8 mouse cellular contexts compared by ENCODE assay signal in the genomic region with DNA sequence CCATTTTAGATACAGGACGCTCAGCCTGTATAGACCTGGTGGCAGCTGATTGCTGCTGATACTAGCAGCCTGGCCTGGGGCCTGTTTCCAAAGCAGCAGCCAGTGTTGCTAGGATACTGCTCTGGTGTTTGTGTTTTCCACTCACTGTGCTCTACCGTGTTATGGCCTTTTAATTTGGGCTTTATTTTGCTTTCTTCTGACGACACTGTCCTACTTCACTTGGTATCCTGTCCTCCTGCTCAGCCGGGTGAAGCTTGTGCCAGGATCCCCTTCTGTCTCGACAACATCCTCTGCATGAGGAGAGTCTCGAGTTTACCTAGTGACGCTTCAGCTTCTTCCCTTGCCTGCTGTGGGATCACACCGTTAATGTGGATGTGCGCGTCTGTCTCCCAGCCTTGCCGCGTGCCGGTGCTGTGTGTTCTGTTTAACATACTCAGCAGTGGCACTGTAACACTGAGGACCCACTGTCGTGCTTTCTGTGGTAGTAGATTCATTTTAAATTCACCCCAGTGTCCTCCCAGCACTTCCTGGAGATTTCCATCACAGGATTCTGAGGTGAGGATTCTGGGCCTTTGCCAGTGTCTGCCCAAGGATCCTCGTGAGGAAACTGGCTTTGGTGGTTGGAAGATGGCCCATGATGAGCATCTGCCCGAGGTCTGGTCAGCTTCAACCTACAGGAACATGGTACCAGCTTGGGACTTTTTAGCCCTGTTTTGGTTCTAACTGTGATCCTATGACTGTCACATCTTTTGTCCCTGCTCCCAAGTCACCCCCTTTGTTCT. TPM values are rescaled to one million over a fixed set of nuclear protein-coding genes. Genes with fewer than 3 reads are reported as not detected.
A peak's percentile ranks its signal among the peaks of the same experiment; 100 is the strongest.
DNase-seq lines count a peak whose midpoint lies in the region; ATAC-seq lines count a peak whose summit lies in the region.

No protein-coding gene starts in this region.

- no peaks in the 10 kb centered on the region for H3K27me3 ChIP-seq in embryonic facial prominence, embryonic 14.5 days (replicated peaks; ENCODE audit: control insufficient read depth, insufficient read depth, low read length)
- no peaks in the 10 kb centered on the region for H3K27me3 ChIP-seq in embryonic facial prominence, embryonic 10.5 days (replicated peaks; ENCODE audit: low read depth, poor library complexity, severe bottlenecking)

- no peak overlapping the region for H3K4me2 ChIP-seq in embryonic facial prominence, embryonic 14.5 days (ENCODE audit: low read depth, low read length)

- peaks cover 32% of the 10 kb centered on the region for H3K36me3 ChIP-seq in embryonic facial prominence, embryonic 14.5 days (ENCODE audit: control insufficient read depth, insufficient read depth, low read length)
- H3K36me3 ChIP-seq in embryonic facial prominence, embryonic 10.5 days (replicated peaks), result peaks cover 56% of the 10 kb centered on the region

- no peak overlapping the region for H3K27ac ChIP-seq in embryonic facial prominence, embryonic 14.5 days (replicated peaks; ENCODE audit: low read depth, low read length)
- H3K27ac ChIP-seq in embryonic facial prominence, embryonic 10.5 days (replicated peaks), result no peak overlapping the region

- no peak for DNase-seq in embryonic facial prominence, embryonic 14.5 days (ENCODE audit: low spot score)
- DNase-seq in embryonic facial prominence, embryonic 10.5 days (ENCODE audit: low spot score), result no peak
- DNase-seq in adrenal gland, adult 8-10 months, result peak; percentile 23
- peak; percentile 34 for DNase-seq in heart, adult 8-10 months (ENCODE audit: low spot score)
- peak; percentile 32 to 61 for DNase-seq in kidney, postnatal 25 days
- no peak for DNase-seq in urinary bladder, postnatal 10 days (ENCODE audit: low spot score)

- H3K9me3 ChIP-seq in embryonic facial prominence, embryonic 14.5 days (ENCODE audit: control insufficient read depth, low read length), result no peaks in the 10 kb centered on the region
- H3K9me3 ChIP-seq in embryonic facial prominence, embryonic 10.5 days, result no peaks in the 10 kb centered on the region

- no peaks in the 10 kb centered on the region for H3K4me1 ChIP-seq in embryonic facial prominence, embryonic 14.5 days (ENCODE audit: control insufficient read depth, insufficient read depth, low read length)
- H3K4me1 ChIP-seq in embryonic facial prominence, embryonic 10.5 days, result no peaks in the 10 kb centered on the region

- H3K9ac ChIP-seq in embryonic facial prominence, embryonic 14.5 days (ENCODE audit: low read depth, low read length), result peak overlapping the region; percentile 34; the same call in 1 of the 2 replicates

- H3K4me3 ChIP-seq in embryonic facial prominence, embryonic 14.5 days (ENCODE audit: low read depth, low read length), result no peak overlapping the region
- no peak overlapping the region for H3K4me3 ChIP-seq in embryonic facial prominence, embryonic 10.5 days

- WGBS in embryonic facial prominence, embryonic 14.5 days, result 71% methylated on average over 16 of the region's 16 CpGs
- WGBS in embryonic facial prominence, embryonic 10.5 days, result 82% methylated on average over 16 of the region's 16 CpGs

- ATAC-seq in embryonic facial prominence, embryonic 14.5 days (ENCODE audit: low read depth), result 0 out of 2 replicates have a peak, but pooled peaks have one; percentile 46
- peak; percentile 66 for ATAC-seq in megakaryocyte progenitor cell, adult 5-6 weeks (replicated peaks; ENCODE audit: poor library complexity)
- no peak for ATAC-seq in granulocyte monocyte progenitor cell, adult 5-6 weeks (replicated peaks; ENCODE audit: poor library complexity, severe bottlenecking)

RNA-seq across cellular contexts. Expression of a gene that starts 50.6 kb away (rescaled TPM):
- polyA plus RNA-seq in embryonic facial prominence, embryonic 14.5 days (2014; fragmentation: Nextera tagmentation; extraction: Ambion mirVana), result 35.1 and 40.7 TPM in 2 replicates
- polyA plus RNA-seq in embryonic facial prominence, embryonic 10.5 days (2016; fragmentation: Nextera tagmentation; extraction: Ambion mirVana), result 39.0 and 39.2 TPM in 2 replicates
- 10 to 100 TPM; 47.4 to 79.2 (median 66.6) TPM for total RNA-seq in adrenal gland, adult 8-10 months (2022)
- total RNA-seq in heart, adult 8-10 months (2022), result 10 to 100 TPM; 20.7 to 25.6 (median 24.0) TPM
- 40.9 and 60.7 TPM in 2 replicates for total RNA-seq in megakaryocyte progenitor cell, adult 5-6 weeks (2015)
- total RNA-seq in megakaryocyte progenitor cell, adult 5-6 weeks (2017), result 48.6 and 60.2 TPM in 2 replicates
- total RNA-seq in granulocyte monocyte progenitor cell, adult 5-6 weeks (2014; fragmentation: Nextera tagmentation), result 65.3 and 72.3 TPM in 2 replicates
- total RNA-seq in granulocyte monocyte progenitor cell, adult 5-6 weeks (2017), result 52.0 and 66.7 TPM in 2 replicates

Comparison
In these comparisons a context has a peak if more than half of its experiments do, and no peak if none do; other contexts are left out.
1. DNase-seq: peak in adrenal gland, adult 8-10 months (single experiment), heart, adult 8-10 months (single experiment) and kidney, postnatal 25 days (2 of 2); none in embryonic facial prominence, embryonic 14.5 days (single experiment), embryonic facial prominence, embryonic 10.5 days (single experiment) and urinary bladder, postnatal 10 days (single experiment).